Mouse (Mus musculus) brain, embryonic 14.5 days (tissue): ENCODE results near the gene Sh3bgr.

Experiments used
- CTCF ChIP-seq: fragments of 200-500 bp; IDR thresholded peaks from 2 replicates; pipeline ENCODE4 v1.5.1; 2012; ENCODE audit warnings: inconsistent platforms, mild to moderate bottlenecking, moderate library complexity, borderline replicate concordance; ENCODE audit not compliant: insufficient read depth, insufficient read length; ENCODE audit errors: extremely low read depth
- POLR2A ChIP-seq: fragments of 200-500 bp; IDR thresholded peaks from 2 replicates; pipeline ENCODE4 v1.6.1; 2012; ENCODE audit warnings: mild to moderate bottlenecking, inconsistent platforms, borderline replicate concordance; ENCODE audit not compliant: poor library complexity, insufficient read depth, insufficient read length, severe bottlenecking; ENCODE audit errors: extremely low read depth

GRCm38 (mm10) chr16:96160927-96161326 lies 39.3 kb upstream of the Sh3bgr start:
- no peak for TF ChIP-seq CTCF
- no peak for TF ChIP-seq POLR2A
